Mouse (Mus musculus): ENCODE data around the gene Popdc2.

Popdc2 gene

GRCm38 (mm10) chr16:38361933-38362332 lies at the start of gene Popdc2:
TSS of gene Popdc2 (plus strand) at chr16:38362209.
- in situ Hi-C loops (cut with MboI; ENCODE audit: low sequenced_read_pairs), result no loop called here

GRCm38 (mm10) chr16:38318492-38318891 lies 43.5 kb upstream of the Popdc2 start:
- in situ Hi-C loops (cut with MboI; ENCODE audit: low sequenced_read_pairs), result no loop called here

GRCm38 (mm10) chr16:38319087-38319486 lies 42.9 kb upstream of the Popdc2 start:
- in situ Hi-C loops (cut with MboI; ENCODE audit: low sequenced_read_pairs), result no loop called here

GRCm38 (mm10) chr16:38321452-38321935 lies 40.5 kb upstream of the Popdc2 start:
- in situ Hi-C loops (cut with MboI; ENCODE audit: low sequenced_read_pairs), result no loop called here

- in situ Hi-C loops (cut with MboI; ENCODE audit: low sequenced_read_pairs), result no loop called here
Observed at GRCm38 (mm10) chr16:38324311-38324710, 37.7 kb upstream of the Popdc2 start.

- in situ Hi-C loops (cut with MboI; ENCODE audit: low sequenced_read_pairs), result loop anchor here (25.0 kb wide), 2 partner anchors 410 to 485 kb away; partner anchors contain the start of genes B4galt4 and Upk1b
Observed at GRCm38 (mm10) chr16:38326778-38327397, 35.1 kb upstream of the Popdc2 start.

- in situ Hi-C loops (cut with MboI; ENCODE audit: low sequenced_read_pairs), result loop anchor here (25.0 kb wide), 2 partner anchors 408 to 483 kb away; partner anchors contain the start of genes B4galt4 and Upk1b
Observed at GRCm38 (mm10) chr16:38329340-38329739, 32.7 kb upstream of the Popdc2 start.

GRCm38 (mm10) chr16:38334431-38334830 lies 27.6 kb upstream of the Popdc2 start:
- in situ Hi-C loops (cut with MboI; ENCODE audit: low sequenced_read_pairs), result loop anchor here (25.0 kb wide), 2 partner anchors 403 to 478 kb away; partner anchors contain the start of genes B4galt4 and Upk1b

- in situ Hi-C loops (cut with MboI; ENCODE audit: low sequenced_read_pairs), result loop anchor here (25.0 kb wide), 2 partner anchors 399 to 474 kb away; partner anchors contain the start of genes B4galt4 and Upk1b
Observed at GRCm38 (mm10) chr16:38338077-38338476, 23.9 kb upstream of the Popdc2 start.

GRCm38 (mm10) chr16:38341396-38342324 lies 20.3 kb upstream of the Popdc2 start, which contains the start of gene Maats1:
TSS of gene Maats1 (minus strand) at chr16:38342143.
- in situ Hi-C loops (cut with MboI; ENCODE audit: low sequenced_read_pairs), result loop anchor here (10.0 to 25.0 kb wide), 4 partner anchors 123 to 471 kb away; partner anchors contain the start of genes B4galt4 and Upk1b

GRCm38 (mm10) chr16:38344941-38345725 lies 16.9 kb upstream of the Popdc2 start:
- in situ Hi-C loops (cut with MboI; ENCODE audit: low sequenced_read_pairs), result loop anchor here (10.0 to 25.0 kb wide), 4 partner anchors 120 to 467 kb away; partner anchors contain the start of genes B4galt4 and Upk1b

- in situ Hi-C loops (cut with MboI; ENCODE audit: low sequenced_read_pairs), result loop anchor here (10.0 to 25.0 kb wide), 4 partner anchors 118 to 466 kb away; partner anchors contain the start of genes B4galt4 and Upk1b
Observed at GRCm38 (mm10) chr16:38346529-38347325, 15.3 kb upstream of the Popdc2 start, which contains the start of the genes Cox17 and Gm21987. TSS of gene Cox17 (plus strand) at chr16:38346991. TSS of gene Gm21987 (plus strand) at chr16:38347040.

GRCm38 (mm10) chr16:38347588-38347987 lies 14.4 kb upstream of the Popdc2 start:
- in situ Hi-C loops (cut with MboI; ENCODE audit: low sequenced_read_pairs), result loop anchor here (10.0 to 25.0 kb wide), 4 partner anchors 117 to 465 kb away; partner anchors contain the start of genes B4galt4 and Upk1b

GRCm38 (mm10) chr16:38348217-38348761 lies 13.7 kb upstream of the Popdc2 start:
- in situ Hi-C loops (cut with MboI; ENCODE audit: low sequenced_read_pairs), result loop anchor here (10.0 to 25.0 kb wide), 4 partner anchors 117 to 464 kb away; partner anchors contain the start of genes B4galt4 and Upk1b

GRCm38 (mm10) chr16:38349881-38350280 lies 12.1 kb upstream of the Popdc2 start:
- in situ Hi-C loops (cut with MboI; ENCODE audit: low sequenced_read_pairs), result loop anchor here (10.0 to 25.0 kb wide), 4 partner anchors 115 to 462 kb away; partner anchors contain the start of genes B4galt4 and Upk1b

GRCm38 (mm10) chr16:38350361-38350855 lies 11.6 kb upstream of the Popdc2 start:
- in situ Hi-C loops (cut with MboI; ENCODE audit: low sequenced_read_pairs), result no loop called here

- in situ Hi-C loops (cut with MboI; ENCODE audit: low sequenced_read_pairs), result no loop called here
Observed at GRCm38 (mm10) chr16:38350939-38351338, 11.1 kb upstream of the Popdc2 start.

- in situ Hi-C loops (cut with MboI; ENCODE audit: low sequenced_read_pairs), result no loop called here
Observed at GRCm38 (mm10) chr16:38352031-38352430, 10.0 kb upstream of the Popdc2 start.
